Mouse (Mus musculus) cerebellum, adult 11-12 months (tissue): Measurements from ENCODE around the gene Grasp.
A peak's percentile ranks its signal among the peaks of the same experiment; 100 is the strongest.

Experiments used
- DNase-seq: peaks from one replicate; pipeline ENCODE4 v3.0.0; 2022

Grasp gene

DNA sequence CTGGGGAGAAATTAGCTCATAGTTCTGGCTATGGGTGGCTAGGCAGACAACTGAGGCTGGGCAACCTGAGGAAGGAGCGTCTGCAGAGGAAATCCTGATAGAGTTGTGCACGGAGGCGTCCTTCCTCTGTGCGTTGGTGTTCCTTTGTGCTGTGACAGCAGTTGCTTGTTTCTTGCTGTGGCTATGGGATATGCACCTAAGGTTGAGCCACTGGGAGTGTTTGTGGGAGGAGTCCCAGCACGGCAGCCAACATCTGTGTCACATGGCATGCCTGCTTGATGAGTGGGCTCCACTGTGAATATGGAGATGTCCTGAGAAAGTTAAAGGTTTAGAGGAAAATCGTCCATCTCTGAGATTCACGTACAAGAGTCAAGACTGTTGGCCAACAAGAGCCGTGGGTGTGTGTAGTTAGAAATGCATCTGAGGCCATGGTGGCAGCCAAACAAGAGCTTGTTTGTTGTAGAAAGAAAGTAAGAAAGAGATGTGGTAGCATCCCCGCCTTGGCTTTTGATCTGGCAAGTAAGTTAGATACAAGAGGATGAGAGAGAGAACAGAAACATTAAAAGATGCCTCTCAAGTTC lies 26.3 kb downstream of the Grasp start:
- DNase-seq: no peak

DNA sequence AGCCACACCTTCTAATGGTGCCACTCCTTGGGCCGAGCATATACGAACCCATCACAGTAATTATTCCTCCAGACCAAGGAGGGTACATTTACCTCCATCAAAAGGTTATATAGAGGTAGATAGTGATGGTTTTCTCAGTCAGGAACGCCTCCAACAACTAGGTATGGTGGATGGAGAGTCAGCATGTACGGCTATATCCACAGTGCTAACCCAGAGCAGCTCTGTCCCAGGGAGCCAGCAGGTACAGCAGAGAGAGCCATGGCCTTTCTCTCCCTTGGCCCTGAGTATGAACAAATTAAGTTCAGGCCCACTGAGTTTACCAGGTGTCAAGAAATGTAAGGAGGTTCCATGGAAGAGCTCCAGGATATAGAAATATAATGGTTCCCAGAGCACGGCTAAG lies 27.9 kb downstream of the Grasp start:
- no peak for DNase-seq

DNA sequence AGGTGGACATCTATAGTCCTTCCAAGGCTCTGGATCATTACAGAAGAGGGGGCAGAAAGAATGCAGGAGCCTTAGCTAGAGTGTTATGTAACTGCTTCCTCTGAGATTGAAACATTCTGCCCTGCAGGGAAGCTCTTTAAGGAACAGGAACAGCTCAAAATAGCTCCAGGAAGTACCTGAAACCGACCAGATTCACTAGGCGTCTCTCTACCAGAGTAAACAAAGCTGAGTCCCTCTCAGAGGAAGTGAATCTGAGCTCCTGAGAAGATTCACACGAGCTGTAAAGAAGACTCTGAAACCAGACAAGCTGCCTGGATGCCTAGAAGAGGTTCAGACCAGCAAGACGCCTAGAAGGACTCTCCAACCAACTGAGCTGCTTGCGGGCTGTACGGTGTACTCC lies 28.6 kb downstream of the Grasp start:
- DNase-seq: no peak

DNA sequence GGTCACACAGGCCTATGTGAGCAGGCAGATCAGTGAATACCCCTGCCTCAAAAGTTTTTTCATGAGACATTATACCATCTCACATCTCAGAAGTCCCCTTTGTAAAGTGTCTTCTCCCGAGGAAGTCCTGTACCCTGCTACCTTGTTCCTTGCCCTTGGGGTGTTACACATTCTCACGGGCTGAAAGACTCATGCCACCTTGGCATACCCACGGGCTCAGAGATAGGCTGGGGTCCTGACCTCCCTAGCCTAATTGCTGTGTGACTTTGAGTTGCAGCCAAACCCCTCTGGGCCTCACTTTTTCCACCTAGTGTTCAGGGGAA lies 29.5 kb downstream of the Grasp start:
- no peak for DNase-seq

DNA sequence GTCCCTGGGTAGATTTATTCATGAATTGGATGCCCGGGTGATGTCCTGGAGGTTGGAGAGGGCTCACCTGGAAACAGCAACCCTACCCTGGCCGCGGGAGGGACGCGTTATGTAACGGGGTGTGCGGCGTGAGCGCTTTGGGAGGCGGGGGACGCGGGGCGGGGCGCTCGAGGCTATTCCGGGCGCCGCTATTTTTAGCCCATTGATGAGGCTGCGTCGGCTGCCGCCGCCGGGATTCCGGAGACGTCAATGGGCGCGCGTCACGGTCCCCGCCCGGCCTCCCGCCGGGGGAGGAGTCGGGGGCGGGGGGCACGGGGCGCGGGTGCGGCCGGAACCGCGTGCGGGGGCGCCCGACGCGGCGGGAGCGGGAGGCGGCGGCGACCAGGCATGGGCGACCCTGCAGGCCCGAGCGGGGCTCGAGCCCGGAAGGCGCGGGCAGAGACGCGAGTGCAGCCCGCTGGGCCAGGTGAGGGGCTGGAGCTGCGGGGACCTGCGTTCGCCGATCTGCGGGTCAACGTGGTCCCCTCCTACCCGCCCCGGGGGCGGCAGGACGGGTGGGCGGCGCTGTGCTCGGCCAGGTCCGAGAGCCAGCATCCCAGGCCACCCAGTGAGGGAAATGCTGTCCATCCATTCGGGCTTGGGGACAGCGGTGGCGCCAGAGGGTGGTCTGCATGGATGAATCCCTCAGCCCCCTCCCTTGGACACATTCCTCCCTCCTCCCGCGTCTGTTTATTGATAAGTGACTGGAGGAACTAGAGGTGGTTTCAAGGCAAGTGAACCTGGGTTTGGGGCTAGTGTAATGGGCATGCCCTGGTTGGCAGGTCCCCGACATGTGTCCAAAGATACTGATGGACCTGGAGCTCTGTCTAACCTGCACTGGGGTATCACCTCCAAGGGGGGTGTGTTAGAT lies 30.2 kb downstream of the Grasp start, which contains the start of gene Nr4a1:
Gene Nr4a1, plus strand, starts transcription at position 384 of the 910 bp plus-strand sequence.
- DNase-seq: peak; percentile 86

DNA sequence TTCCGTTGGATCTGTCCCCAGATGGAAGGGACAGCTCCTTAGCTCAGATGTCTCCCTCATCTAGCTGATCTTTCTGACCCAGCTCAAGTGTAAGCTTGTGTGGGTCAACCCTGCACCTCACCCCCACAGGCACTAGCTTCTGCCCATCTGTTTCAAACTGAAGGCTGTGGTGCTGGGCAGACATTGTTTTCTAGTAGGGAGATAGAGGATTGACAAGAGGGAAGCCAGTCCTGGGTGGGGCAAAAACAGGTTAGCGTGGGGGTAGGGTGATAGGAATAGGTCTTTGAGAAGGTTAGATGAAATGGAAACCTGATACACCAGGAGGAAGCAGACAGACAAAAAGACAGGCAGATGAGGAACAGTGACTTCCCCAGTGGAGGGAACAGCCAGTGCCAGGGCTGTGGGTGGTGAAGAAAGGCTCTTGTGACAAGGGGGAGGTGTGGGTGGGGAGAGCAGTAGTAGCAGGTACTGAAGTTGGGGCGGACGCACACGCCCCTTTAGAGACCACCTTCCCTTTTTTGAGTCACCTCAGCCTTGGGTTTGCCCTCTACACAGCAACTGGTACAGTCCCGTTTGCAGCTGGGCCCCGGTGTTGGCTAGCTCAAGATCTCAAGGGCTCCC lies 32.0 kb downstream of the Grasp start:
- no peak for DNase-seq

DNA sequence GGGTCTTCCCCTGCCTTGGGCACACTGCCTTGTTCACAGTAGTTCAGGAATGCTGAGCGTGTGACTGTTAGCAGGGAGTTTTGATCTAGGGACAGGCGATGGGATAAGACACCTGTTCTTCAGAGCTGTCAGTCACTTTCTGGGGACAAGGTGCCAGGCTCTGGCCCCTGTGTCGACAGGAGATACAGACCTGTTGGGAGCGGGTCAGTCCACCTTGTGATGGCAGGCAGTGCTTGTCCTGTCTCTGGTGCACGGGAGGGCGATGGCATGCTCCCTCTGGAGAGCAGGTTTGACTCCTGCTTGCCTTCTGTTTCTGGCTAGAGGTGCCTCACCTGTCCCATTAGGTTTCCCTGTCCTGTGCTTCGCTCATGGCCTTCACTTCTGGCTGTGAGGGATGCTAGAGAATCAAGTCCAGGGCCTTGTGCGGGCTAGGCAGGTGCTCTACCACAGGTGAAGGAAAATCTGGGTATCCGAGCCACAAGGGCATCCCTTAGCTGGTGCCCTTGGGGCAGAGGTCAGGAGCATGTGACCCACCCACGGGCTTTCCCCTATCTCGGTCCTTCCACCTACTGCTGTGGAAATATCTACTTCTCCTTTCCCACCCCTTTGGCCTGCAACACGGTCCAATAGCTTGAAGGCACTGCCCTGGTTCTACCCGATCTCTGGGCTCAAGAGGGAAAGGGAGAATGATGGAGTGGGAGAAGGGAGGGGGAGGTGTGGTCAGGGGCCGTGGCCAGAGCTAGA lies 32.6 kb downstream of the Grasp start:
- DNase-seq: no peak

DNA sequence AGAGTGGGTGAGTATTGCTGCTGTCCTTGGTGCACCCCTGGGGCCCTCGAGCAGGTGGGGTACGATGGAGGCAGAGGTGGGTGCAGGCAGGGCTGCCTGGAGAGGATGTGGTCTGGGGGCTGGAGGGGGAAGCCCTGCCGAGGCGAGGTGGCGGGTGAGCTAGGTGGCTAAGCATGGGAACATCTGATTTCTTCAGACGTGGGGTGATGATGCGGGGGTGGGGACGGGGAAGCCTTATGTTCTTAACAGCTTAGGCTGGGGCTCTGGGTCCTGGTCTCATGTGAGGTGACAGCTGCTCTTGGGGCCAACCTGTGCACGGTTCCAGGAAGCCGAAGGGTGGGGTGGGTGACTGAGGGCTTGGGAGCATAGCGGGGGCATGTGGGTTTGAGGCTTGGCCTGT lies 34.4 kb downstream of the Grasp start:
- DNase-seq: no peak

DNA sequence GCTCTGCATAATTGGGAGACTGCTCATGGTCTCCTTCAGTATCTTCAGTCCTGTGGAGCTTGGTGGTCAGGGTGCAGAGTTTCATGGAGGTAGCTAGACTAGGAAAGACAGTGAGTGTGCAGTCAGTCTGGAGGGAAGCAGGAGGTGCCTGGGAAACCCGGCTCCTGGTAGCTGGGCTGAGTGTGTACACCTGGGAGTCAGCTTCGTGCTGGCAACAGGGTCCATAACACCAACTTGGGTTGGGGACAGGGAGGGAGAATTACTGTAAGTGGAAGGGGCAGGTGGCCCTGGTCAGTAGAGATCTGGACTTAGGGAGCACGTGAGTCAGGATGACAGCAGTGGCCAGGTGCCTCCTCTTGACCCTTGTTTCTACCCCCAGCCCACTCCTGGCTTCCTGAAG lies 35.9 kb downstream of the Grasp start:
- no peak for DNase-seq

DNA sequence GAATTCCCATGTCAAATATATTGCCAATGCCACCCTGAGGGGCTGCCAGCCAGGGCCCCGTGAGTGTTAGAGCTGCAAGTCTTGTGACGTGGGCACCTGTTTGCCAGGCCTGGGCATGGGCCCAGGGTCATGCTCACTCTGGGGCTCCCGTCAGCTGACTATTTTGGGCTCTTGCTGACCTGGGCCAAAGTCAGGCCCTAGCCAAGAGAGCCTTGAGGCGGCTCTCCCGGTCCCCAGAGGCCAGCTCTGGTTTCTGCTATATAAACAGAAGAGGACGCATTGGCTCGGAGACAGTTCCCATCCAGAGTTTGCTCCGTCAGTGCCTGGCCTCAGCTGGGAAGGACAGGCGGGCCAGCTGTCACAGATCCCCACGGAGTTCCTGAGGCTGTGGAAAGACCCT lies 36.4 kb downstream of the Grasp start:
- DNase-seq: no peak

DNA sequence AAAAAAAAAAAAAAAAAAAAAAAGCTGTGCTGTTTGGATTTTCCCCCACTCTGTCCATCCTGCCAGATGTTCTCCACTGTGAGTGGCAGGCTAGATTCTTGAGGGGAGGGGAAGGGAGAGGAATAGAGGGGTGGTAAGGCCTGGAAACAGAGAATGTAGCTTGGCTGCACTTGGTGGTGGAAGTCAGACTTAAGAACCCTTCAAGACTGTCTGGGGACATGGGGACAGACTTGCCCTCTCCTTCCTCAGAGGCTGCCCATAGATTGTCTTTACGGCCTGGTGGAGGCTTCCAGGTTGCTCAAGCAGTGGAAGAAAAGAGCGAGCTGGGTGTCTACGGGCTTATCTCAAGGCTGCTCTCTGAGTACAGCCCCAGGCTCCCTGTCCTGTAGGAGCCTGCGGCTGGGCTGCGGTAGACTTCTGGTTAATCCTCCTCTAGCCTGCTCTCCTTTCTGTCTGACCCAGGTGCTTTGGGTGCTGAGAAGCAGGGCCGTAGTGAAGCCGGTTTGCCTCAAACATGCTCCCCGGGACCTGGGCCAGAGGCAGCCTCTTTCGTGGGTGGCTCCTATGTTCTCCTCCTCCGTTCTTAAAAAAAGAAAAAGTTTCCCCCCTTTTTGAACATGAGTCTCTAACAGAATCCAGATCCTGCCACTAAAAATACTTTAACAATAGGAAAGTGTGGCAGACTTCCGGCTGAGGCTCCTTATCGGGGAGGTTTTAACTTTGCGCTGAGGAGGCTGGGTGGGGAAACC lies 37.1 kb downstream of the Grasp start:
- DNase-seq: no peak

DNA sequence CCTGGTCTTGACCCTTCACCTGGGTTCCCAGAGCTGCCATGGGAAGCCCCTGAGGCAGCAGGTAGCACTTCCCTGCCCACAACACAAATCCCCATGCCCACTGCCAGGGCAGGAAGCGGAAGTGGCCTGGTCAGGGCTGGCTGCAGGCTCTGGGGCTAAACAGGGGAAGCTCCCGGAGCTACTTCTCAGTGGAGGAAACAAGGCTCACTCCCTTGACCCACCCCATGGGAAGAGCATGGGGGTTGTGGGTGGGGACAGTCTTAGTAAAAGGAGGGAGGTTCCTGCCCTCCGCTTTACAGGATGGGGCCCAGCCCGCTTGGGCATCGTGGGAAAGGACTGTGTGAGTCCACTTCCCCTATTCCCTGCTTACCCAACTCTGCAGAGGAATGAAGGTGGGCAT lies 38.5 kb downstream of the Grasp start:
- no peak for DNase-seq

DNA sequence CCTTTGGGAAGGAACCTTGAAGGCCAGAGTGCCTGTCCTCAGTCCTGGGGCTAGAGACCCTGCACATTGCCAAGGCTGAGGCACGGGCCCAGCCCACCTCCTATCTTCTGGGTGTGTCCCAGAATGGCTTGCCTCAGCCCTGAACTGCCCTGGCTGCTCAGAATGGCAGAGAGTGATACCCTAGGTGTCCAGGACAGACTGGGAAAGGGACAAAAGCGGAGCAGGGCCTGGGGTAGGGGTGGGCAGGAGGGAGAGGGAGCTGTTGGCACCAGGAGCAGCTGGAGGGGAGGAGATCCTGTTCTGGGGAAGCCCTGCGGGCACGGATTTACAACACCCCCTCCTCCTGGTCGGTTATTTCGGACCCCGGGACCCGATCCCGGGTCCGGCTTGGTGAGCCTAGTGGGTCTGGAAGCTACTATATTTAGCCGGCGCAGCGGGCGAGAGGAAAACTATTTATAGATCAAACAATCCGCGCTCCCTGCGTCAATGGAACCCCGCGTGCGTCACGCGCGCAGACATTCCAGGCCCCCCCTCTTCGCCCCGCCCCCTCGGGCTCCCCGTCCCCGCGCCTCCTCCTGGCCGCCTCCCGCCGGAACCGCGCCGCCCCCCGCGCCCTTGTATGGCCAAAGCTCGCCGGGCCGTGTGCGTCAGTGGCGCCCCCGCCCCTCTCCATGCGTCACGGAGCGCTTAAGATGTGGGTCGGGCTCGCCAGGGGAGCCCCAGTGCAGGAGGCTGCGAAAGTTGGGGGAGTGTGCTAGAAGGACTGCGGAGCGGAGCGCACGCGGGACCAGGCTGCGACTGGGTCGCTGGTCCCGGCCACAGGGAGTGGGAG lies 42.4 kb downstream of the Grasp start:
- DNase-seq: peak; percentile 86

DNA sequence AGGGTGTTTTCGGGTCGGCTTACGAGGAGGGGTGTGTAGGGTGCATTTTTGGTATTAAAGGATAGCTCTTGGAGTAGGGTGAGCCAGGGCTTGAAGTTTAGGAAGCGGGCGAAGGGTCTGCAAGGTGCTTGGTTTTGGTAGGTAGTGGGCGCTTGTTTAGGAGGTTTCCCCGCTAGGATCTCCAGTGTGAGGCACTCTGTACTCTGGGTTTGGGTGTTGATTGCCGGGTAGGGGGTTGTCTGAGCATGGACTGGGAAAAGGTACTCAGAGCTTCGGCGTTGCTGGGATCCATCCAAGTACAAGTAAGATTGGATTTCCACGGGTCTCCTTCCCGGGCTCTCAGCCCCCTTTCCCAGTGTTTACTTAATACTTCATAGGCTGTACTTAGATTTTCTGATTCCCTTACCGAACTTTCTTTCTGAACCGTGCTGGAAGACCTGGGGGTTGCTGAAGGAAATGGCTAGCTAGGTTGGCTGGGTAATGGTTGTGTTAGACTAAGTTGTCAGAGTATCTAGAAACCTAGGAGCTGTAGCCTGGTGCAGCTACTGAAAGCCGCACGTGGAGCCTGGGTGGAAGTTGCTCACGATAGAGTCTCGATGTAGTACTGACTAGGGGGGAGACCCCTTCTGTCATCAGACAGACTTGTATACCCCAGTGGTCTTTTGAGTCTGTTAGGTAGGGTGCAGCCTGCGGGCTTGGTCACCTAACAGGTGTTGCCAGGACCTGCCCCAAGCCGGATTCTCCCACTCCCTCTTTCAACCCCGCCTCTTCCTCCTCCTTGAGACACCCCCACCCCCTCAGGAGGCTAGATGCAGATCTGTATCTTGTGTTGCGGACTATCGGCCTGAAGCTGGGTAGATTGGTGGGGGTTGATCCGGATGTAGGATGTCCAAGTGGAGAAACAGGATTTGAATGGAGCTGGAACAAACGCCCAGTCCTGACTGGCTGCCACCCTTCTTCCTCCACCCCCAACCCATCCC lies 43.4 kb downstream of the Grasp start:
- no peak for DNase-seq

DNA sequence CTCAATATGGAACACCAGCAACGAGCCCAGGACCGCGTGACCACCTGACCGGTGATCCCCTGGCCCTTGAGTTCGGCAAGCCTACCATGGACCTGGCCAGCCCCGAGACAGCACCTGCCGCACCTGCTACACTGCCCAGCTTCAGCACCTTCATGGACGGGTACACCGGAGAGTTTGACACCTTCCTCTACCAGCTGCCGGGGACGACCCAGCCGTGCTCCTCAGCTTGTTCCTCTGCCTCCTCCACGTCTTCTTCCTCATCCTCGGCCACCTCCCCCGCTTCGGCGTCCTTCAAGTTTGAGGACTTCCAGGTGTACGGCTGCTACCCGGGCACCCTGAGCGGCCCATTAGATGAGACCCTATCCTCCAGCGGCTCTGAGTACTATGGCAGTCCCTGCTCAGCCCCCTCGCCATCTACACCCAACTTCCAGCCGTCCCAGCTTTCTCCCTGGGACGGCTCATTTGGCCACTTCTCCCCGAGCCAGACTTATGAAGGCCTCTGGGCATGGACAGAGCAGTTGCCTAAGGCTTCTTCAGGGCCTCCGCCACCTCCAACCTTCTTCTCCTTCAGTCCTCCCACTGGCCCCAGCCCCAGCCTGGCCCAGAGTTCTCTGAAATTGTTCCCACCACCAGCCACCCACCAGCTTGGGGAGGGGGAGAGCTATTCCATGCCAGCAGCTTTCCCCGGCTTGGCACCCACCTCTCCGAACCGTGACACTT lies 46.3 kb downstream of the Grasp start:
- no peak for DNase-seq

DNA sequence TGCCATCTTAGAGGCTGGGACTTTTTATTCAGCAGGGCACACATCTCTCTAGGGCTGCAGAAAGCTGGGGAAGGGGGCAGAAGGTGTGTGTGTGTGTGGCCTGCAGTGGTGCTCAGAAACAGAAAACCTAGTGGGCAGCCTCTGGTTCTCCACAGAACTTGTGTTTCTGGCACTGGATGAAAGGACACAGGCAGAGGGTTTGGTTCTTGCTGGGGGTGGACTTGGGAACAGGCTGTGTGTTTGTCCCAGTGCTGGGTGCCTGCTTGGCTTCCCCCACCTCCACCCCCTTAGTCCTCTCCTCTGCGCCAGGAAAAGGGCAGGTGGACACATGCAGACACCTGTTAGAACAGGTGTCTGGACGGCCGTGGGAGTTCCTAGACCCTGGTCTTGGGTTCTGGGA lies 47.1 kb downstream of the Grasp start:
- DNase-seq: no peak

DNA sequence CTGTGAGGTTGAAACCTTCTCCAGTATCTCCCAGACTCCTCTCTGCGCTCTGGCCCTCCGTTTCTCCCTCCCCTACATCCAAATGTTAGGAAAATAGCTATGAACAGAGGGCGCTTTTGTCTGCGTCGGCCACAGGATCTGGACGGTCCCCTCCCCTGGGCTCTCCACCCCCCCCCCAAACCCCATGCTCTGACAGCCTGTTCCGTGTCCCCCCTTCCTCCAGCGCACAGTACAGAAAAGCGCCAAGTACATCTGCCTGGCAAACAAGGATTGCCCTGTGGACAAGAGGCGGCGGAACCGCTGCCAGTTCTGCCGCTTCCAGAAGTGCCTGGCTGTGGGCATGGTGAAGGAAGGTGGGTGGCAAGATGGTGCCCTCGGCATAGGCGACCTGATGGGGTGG lies 47.5 kb downstream of the Grasp start:
- DNase-seq: no peak

DNA sequence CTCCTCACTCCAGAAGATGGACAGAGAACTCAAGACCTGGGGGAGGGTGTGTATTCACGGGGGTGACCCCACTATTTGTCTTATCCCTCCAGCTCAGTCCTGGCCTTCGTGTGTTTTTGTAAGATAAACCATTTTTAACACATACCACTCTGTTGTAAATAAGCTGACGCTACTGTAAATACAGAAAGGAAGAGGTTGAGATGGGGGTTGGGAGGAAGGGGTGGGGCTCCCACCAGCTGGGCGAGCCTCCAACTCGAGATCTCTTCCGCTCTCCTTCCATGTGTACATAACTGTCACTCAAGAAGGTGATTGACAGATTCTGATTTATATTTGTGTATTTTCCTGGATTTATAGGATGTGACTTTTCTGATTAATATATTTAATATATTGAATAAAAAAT lies 50.4 kb downstream of the Grasp start:
- no peak for DNase-seq

DNA sequence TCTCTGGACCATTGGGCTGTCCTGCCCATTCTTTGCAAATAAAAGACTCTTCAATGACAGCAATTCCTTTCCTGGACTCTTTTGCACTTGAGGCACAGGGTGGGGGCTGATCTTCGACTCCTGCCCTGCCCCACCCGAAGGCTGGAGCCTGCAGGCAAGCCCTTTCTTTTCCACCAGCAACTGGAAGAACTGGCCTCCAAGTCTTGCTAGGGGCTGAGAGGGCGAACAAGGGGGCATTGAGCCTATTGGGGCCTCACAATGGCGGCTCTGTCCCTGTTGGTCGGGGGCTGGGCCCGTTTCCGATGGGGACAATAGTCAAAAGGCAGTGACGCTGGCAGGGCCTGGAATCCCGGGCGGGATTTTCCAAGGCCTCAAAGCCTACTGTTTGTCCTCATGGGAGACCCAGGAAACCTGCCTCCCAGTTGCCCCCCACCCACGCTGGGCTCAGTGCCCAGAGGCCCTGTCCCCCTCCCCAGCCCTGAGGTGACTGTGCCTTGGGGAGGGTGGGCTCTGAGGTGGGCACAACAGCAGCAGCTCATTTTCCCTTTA lies 53.4 kb downstream of the Grasp start:
- DNase-seq: no peak

DNA sequence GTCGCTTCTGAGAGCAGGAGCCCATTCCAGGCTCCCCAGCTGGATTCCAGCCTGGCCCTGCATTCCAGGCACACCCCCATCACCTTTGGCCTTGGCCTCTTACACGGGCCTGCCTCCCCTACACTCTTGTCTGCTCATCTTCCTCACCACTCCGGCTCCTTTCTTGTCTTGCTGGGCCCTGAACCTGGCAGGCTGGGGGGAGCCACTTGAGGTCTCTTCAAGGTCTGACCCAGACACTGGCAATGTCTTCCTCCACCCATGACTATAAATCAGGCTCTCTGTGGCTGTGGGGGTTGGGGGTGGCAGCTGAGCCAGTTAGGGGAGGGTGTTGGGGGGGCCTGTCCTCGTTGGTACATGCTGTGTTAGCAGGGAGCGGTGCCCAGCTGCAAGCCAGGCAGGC lies 54.6 kb downstream of the Grasp start:
- no peak for DNase-seq
